Mouse (Mus musculus) c-Kit-negative CD71-positive TER-119-positive erythroid progenitor cells, embryonic 14.5 days (primary cell): Measurements from ENCODE around the gene Atp10b.
"Not testable (repeated sequence)": the region's sequence is repeated elsewhere in the genome, so short reads cannot be mapped to it uniquely, and the experiment has no call there.

Source experiments
- DNase-seq: peaks from one replicate; pipeline ENCODE4 v3.0.0-alpha.2; 2013; ENCODE audit warnings: low read depth, low spot score

The Atp10b gene

DNA sequence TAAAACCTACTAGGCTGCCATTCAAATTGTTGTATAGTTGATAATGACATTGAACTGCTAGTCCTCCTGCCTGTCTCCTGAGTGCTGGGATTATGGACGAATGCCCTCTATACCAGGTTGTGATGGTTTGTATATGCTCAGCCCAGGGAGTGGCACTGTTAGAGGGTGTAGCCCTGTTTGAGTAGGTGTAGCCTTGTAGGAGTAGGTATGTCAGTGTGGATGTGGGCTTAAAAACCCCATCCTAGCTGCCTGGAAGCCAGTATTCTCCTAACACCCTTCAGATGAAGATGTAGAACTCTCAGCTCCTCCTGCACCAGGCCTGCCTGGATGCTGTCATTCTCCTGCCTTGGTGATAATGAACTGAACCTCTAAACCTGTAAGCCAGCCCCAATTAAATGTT is at the start of gene Atp10b:
Atp10b (plus strand) TSS at position 301 of the 400 bp plus-strand sequence.
- DNase-seq: no peak

DNA sequence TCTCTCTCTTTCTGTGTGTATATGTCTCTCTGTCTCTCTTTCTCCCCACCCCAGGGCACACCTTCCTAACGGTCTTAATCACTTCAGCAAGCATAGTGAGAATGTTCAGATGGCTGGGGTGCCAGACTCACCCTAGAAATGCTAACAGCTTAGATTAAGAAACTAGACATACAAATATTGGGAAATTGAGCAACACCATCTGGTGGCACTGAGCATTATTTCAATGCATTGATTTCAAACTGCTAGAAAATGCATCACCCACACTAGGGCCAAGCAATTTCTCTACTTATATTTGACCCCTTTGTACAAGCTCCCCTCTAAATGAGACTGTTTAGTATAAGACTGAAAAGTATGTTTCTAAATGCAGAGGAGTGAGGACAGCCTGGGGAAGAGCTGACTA is 48.3 kb upstream of the Atp10b start:
- DNase-seq: no peak

DNA sequence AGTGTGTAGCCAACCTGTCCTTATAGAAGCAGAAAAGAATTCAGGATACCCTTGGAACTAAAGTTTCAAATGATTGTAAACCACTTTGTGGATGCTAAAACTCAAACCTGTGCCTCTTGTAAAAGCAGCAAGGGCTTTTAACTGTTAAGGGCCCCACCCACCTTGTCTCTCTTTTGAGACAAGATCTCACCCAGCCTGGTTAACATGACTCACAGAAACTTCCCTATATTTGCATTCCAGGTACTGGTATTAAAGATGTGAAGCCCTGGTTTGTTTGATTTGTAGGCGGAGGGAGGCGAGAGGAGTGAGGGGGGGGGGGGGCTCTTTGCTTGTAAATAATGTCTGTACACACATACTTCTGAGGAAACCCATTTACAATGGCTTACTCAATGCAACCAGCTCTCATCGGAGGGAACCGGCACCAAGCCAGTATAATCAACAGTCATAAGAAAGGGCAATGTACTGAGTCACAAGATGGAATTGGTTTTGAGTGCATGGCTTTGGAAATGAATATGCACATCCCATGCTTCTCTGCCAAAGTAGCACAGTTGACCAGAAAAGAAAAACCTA is 23.7 kb upstream of the Atp10b start:
- no peak for DNase-seq

DNA sequence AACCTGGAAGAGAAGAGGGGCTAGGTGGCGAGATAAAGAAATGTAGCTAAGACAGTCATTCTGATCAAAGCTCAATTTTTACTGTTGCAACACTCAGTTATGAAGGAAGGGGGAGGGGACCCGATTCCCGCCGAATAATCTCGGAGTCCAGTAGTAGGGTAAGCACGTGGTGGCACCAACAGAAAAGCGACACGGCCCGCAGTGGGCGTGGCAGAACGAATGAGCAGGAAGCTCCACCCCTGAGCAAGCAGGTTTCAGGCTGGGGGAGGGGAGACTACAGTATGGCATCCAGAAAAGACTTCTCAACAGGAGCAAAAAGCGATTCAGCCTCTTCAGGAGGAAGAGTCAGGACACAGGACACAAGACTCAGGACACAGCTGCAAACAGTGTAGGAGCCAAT is 23.1 kb upstream of the Atp10b start:
- not testable (repeated sequence) for DNase-seq

DNA sequence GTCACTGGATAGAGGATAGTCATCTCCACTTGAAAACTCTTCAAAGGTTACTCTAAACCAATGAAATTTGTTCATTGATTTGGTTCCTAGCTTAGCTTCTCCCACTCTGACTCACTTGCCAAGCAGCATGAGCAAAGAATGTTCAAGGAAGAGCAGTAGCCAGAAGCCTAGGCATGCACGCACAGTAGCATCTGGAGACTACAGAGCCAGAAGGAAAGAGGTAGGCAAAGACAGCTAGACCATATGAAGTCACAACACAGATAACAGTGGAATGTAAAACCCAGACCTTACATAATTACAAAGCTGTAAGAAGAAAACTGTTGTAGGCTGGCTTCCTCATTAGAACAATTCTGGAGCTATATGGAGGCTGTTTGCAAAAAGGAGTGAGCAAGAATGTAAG is 8.4 kb upstream of the Atp10b start:
- no peak for DNase-seq

DNA sequence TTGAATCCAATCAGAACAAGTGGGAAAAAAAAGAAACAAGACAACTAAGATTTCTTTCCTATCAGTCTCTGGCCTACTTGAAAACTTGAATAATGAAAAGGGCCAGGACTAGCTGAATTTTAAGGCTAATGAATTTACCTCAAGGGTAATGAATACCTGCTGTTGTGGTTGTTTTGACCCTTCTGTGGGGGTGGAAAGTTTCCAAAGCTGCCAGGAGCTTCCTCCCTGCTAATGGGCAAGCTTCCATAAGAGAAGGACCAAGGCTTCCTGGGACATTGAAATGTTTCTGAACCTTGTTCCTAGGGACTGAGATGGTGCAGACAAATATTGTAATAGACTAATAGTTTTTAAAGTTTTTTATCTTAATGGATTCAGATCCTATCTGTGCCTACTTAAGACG is 6.9 kb upstream of the Atp10b start:
- no peak for DNase-seq

DNA sequence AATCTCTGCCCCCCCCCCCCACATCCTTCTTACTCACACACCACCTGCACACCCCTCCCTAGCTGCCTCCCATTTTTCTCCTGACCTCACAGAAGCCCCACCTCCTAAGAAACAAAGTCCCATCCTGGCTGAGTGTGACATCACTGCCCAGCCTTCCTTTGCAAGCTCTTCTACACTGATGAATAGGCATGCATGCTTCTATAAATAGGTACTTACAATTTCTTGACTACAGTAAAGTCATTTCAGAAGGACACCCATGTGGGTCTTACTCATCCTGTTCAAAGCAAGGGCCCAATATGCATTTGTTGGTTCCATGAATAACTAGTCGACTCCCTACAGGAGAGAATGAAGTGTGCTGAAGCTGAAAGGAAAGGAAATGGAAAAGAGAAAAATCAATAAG is 5.5 kb upstream of the Atp10b start:
- no peak for DNase-seq

DNA sequence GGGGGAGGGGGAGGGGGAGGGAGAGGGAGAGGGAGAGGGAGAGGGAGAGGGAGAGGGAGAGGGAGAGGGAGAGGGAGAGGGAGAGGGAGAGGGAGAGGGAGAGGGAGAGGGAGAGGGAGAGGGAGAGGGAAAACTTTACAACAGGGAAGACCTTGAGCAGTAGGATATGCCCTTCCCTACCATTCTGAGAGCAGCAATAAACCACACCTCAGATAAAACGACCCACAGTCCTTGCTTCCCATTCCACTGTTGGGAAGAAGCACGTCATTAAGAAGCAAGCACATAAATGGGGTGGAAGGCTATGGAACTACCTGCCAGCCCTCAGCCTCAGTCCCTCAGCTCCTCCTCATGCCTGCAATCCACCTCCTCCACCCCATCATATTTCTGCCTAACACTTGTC is 4.8 kb upstream of the Atp10b start:
- not testable (repeated sequence) for DNase-seq

DNA sequence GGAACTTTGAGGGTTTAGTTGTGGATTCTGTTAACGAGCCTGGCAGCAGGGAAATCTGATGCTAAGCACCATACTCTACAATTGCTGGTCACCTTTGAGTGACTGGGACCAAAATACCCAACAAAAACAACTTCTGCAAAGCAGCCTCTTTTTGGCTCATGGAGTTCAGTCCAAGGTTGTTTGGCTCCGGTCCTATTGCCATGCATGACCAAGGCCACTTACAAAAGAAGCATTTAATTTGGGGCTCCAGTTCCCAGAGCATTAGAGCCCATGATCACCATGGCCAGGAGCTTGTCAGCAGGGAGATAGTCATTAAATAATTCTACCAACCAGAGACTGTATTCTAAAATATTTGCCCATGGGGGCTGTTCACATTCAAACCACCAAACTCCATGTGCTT is 2.3 kb upstream of the Atp10b start:
- DNase-seq: no peak

DNA sequence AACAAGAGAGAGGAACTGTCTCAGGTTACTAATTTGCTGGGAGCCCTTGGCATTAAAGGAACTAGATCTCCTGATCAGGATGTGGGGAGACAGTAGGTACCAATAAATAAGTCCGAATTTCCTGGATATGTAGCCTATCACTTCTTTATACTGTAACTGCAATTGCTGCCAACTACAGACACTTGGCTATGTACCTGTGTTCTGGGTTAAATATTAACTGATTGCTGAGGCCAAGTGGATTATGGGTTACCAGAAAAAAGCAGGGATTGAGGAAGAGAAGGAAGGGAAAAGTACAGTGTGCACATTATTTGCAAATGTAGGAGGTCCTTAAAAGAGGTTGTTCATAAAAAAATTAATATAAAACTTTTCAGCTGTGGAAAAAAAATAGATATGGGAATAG is 1.3 kb upstream of the Atp10b start:
- DNase-seq: no peak

DNA sequence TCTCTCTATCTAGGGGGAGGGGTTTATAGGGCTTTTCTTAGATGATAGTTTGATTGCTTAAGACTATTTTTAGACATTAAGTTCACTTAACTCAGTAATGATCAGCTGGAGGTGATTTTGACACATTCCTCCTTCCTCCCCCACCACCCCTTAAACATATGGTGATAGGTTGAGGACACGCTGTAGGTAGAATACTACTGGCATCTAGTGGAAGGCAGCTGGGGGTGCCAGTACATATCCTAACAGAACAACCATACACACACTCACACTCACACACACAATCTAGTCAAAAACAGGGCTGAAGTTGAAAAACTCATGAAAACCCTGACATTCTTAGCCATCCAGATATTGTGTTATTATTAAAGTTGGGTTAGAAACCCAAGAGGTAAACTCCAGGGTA is 5.3 kb downstream of the Atp10b start:
- no peak for DNase-seq

DNA sequence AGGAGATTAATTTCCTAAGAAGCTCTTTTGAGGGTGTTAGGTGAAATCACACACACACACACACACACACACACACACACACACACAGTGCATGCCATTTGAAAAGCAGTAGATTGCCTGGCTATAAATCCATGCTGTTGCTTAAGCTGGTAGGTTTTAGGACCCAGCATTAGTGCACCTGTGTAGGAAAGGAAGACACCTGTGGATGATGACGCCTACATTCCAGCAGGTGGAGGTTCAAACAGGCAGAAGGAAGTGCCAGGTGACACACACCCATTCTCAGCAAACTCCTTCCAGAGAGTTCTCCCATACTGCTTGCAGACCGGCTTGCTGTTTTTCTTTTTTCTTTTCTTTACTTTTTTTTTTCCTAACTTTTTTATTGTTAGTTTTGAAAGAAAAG is 5.7 kb downstream of the Atp10b start:
- no peak for DNase-seq

DNA sequence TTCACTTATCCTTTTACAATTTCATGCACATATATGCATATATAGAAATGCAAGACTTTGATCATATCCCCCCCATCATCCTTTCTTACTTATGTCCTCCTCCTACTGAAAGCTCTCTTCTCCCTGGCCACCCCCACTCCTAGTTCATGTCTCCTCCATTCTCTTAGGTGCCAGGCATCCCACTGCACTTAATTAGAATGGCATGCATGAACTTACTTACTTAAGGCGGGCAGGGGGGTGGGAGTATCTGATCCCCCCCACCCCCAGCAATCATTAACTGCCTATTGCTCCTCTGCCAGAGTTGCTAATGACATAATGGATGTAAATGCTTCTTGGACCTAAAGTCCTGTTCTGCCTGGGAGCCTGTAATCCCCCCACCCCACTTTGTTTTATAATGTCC is 9.1 kb downstream of the Atp10b start:
- DNase-seq: no peak

DNA sequence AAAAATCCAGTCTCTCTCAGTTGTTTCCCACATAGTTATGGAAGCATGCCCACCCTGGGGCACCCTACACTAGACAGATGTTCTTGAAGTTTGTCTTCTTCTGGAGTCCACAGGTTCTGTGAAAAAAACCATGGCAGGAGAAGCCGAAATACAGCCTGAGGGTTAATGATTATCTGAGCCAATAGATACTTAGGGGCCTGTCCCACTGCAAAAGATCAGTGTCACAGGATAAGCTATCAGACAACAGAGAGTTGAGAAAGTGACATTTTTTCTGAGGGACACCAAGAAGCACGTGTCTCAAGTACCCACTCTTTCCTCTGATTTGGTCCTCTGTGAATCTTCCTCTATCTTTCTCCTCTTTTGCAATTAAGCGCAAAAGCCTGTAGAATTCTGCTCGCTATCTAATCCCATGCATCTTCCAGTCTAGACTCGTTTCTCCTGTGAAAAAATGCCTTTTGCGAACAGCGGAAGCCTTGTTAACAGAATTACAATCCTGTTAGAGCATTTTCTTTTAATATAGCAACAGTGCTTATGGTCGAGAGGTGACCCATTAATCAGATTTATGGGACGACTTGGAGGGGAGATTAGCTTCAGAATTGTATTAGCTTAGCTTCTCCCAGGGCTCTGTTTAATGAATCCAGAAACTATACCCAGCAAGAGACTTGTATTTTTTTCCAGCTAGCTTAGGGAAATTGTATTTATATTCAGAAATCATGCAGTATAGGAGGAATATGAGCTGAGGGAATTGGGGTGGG is 10.7 kb downstream of the Atp10b start:
- DNase-seq: no peak

DNA sequence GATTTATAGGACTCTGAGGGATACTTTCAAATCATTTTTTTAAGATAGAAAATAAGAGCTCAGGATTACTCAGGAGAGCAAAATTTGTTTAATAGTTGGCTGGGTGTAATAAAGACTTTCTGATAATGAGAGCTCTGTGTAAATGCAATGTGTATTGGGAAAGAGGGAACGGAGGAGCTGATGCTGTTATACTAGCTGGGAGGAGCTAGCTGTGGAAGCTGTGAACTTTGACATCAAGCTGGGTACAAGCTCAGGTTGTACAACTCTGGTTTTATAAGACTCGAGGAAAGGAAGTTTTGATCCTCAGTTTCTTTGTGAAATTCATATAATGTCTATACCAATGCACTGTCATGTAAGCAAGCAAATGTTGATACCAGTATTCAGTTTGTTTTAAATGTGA is 20.9 kb downstream of the Atp10b start:
- DNase-seq: no peak

DNA sequence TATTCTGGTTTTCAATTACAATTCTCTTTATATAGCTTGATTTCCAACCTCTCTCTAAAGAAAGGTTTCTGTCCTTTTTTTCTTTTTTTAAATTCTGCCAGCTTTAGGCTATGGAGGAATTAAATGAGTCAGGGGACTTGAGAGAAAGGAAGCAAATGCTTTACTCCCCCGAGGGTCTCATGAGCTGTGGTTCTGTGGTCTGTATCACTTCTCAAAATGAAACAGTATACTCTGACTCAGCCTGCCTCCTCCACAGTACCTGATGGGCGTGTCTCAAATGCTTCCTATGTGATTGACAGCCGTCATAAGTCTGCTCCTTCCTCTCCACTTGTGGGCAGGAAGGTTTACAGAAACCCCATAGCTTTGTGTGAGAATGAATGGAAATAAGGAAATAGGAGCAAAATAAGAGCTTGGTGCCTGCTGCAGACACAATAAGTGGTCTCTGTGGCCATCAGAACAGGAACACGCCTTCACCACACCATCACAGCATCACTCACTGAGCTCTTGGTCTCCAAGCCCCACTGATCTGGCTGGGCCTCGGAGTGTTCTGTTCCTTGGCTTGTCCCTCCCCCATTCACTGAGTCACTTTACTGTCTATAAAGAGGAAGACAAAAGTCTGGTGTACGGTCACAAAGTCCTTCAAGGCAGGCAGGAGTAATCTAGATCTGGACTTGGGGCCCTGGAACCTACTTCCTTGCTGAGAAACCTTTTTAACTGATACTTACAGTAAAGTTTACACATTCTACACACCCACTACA is 24.9 kb downstream of the Atp10b start:
- DNase-seq: no peak

DNA sequence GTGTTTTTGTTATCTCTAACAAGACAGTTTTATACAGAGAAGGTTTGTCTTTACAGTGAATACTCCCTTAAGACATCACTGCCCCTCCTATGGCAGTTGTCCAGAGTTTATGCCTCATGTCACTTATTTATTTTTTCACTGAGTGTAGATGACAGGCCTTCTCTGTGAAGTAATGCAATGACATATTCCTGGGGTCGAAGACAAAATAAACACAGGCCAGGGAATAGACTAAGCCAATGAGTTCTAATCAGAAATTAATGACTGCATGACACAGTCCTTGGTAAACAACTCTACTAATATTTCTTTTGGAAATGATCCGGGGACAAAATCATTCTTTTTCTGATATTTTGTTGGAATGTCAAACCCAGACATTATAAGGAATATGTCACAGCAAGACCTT is 32.7 kb downstream of the Atp10b start:
- DNase-seq: no peak

DNA sequence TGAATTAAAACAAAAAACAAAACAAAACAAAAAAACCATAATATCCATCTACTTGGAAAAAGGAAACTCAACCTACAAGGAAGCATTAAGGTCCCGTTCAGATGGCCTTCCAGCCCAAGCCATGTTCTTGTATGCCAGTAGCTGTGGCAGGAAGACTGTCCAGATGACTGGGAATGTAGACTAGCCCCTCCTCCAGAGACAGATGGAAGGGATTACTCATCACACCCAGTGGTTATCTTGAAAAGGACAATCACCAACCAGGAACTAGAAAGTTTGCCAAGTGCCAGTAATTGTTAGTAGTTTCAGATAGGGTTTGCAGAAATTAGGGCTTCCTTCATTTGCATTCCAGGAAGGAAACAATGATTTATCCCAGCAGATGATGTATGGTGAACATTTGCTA is 33.1 kb downstream of the Atp10b start:
- no peak for DNase-seq

DNA sequence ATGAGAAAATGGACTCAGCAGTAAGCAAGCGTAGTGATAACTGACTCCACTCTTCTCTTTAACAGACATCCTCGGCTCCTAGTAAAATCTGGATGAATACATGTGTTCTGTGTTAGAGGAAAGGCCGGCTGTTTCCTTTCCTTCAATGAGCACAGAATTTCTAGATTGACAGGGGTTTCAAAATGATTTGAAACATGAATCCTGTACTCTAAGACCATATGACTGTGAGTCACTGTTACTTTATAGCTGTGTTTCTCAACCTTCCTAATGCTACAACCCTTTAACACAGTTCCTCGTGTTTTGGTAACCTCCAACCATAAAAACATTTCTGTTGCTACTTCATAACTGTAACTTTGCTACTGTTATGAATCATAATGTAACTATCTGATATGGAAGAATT is 33.8 kb downstream of the Atp10b start:
- no peak for DNase-seq

DNA sequence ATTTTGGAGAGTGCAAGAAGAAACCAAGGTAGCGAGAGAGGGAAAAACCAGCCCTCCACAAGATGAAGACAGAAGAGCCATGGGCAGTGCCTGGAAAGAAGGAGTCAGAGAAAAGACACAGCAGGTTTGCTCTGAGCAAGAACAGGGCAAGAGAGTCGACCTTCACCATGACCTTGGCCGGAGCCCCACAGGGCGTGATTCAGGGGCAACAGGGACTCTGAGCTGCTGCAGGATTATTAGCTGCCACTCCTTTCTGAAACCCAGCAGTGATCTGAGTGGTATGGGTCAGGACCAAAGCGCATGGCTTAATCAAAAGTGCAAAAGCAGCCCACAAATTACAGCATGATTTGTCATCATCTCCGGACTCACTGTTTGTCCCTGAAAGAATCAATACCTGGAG is 36.6 kb downstream of the Atp10b start:
- DNase-seq: no peak

DNA sequence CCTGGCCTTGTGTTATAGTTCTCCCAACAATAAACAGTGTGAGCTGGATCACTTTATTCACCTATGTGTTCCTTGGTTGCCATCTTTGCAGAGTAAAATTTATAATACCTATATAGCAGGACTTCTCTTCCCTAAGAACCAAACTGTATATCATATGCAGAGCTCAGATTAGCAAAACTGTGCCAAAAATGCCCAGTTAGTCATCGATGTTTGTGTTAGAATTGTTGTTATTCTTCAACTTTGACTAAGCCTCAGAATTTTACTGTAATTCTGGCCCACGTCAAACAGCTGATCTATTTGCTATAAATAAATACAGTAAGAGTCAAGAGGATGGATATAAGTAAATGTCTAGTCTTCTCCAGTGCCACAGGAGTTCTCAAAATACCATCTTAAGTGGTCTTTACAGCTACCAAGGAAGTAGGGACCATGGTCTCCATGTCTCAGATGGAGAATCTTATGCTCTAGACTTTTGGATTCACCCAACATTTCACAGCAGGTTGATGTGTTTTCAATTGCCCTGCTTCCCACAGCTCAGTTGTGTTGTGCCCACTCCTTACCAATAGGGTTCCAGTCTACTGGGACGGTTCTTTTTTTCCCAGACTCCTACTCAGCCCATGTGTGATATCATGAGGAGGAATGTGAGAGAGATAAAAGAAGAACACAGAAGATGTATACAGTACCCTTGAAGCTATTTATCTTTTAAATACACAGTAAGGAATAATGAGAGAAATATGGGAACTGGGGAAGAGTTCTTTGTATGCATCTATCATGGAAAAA is 40.3 kb downstream of the Atp10b start:
- no peak for DNase-seq

DNA sequence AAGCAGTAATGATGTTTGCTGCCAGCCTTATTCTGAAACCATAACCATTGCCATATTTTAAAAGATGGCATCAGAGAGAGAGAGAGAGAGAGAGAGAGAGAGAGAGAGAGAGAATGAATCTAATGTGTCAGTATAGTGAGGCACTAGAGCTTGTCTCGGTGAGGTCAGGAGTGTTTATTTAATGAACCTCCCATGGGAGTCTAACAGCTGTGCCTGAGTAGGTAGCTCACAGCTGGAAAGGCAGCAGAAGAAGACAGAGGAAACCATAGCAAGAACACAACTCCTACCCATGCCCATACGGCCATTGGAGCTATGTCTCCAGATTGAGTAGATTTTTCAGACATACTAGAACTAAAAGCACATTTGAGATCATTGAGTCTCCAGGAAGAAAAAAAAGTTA is 49.1 kb downstream of the Atp10b start:
- no peak for DNase-seq
